Mouse (Mus musculus): Measurements from ENCODE around the gene Olfr222. TPM values are rescaled to one million over a fixed set of nuclear protein-coding genes. Genes with fewer than 3 reads are reported as not detected.

Gene Olfr222
- polyA plus RNA-seq, 1 experiment from 2014 or later: not detected

- no peak for ATAC-seq (ENCODE audit: insufficient number of reproducible peaks, low FRiP score, low TSS enrichment, low read depth)
- DNase-seq (ENCODE audit: low spot score): no peak
- Histone ChIP-seq H3K27ac (replicated peaks; ENCODE audit: low read depth, low read length) (no peak overlapping the region), H3K4me1 (ENCODE audit: control insufficient read depth, insufficient read depth, low read length) (no peaks in the 10 kb centered on the region), H3K9ac (ENCODE audit: low read length) (no peak overlapping the region), H3K4me3 (ENCODE audit: low read depth, low read length) (no peak overlapping the region), H3K4me2 (ENCODE audit: low read depth, severe bottlenecking) (no peak overlapping the region), H3K9me3 (ENCODE audit: control insufficient read depth, low read length) (no peaks in the 10 kb centered on the region), H3K36me3 (ENCODE audit: control insufficient read depth, insufficient read depth, low read length) (no peaks in the 10 kb centered on the region), H3K27me3 (ENCODE audit: control insufficient read depth, insufficient read depth, low read length) (no peaks in the 10 kb centered on the region)
- WGBS: 89% methylated on average over 8 of the region's 8 CpGs
These were observed 20.9 kb upstream of the Olfr222 start for GRCm38 (mm10) chr11:59596950-59597349.

- Histone ChIP-seq H3K27ac (replicated peaks; ENCODE audit: low read depth, low read length) (no peak overlapping the region), H3K4me3 (ENCODE audit: low read depth, low read length) (no peak overlapping the region), H3K9me3 (ENCODE audit: control insufficient read depth, low read length) (no peaks in the 10 kb centered on the region), H3K36me3 (ENCODE audit: control insufficient read depth, insufficient read depth, low read length) (no peaks in the 10 kb centered on the region), H3K27me3 (ENCODE audit: control insufficient read depth, insufficient read depth, low read length) (no peaks in the 10 kb centered on the region), H3K9ac (ENCODE audit: low read length) (no peak overlapping the region), H3K4me2 (ENCODE audit: low read depth, severe bottlenecking) (no peak overlapping the region), H3K4me1 (ENCODE audit: control insufficient read depth, insufficient read depth, low read length) (no peaks in the 10 kb centered on the region)
- WGBS: 47% methylated on average over 4 of the region's 4 CpGs
- ATAC-seq (ENCODE audit: insufficient number of reproducible peaks, low FRiP score, low TSS enrichment, low read depth) (no peak), DNase-seq (ENCODE audit: low spot score) (no peak)
These were observed 20.1 kb upstream of the Olfr222 start for GRCm38 (mm10) chr11:59596091-59596490.

- no peaks in the 10 kb centered on the region for H3K36me3 ChIP-seq (ENCODE audit: control insufficient read depth, insufficient read depth, low read length)
- H3K4me1 ChIP-seq (ENCODE audit: control insufficient read depth, insufficient read depth, low read length): no peaks in the 10 kb centered on the region
- no peak within 1 kb of the TSS for H3K9ac ChIP-seq (ENCODE audit: low read length)
- H3K4me2 ChIP-seq (ENCODE audit: low read depth, severe bottlenecking): no peak within 1 kb of the TSS
- no peak for DNase-seq (ENCODE audit: low spot score)
- H3K9me3 ChIP-seq (ENCODE audit: control insufficient read depth, low read length): no peaks in the 10 kb centered on the region
- 89% methylated on average over 6 of the region's 6 CpGs for WGBS
- H3K27ac ChIP-seq (replicated peaks; ENCODE audit: low read depth, low read length): no peak within 1 kb of the TSS
- H3K4me3 ChIP-seq (ENCODE audit: low read depth, low read length): no peak within 1 kb of the TSS
- no peak for ATAC-seq (ENCODE audit: insufficient number of reproducible peaks, low FRiP score, low TSS enrichment, low read depth)
- H3K27me3 ChIP-seq (ENCODE audit: control insufficient read depth, insufficient read depth, low read length): no peaks in the 10 kb centered on the region
These were observed 17.2 kb upstream of the Olfr222 start, which contains the start of gene Olfr223 for GRCm38 (mm10) chr11:59593189-59593588. Olfr223 (minus strand) TSS chr11:59593289.

GRCm38 (mm10) chr11:59589496-59589895, 13.5 kb upstream of the Olfr222 start:
- Histone ChIP-seq H3K4me1 (ENCODE audit: control insufficient read depth, insufficient read depth, low read length) (no peaks in the 10 kb centered on the region), H3K9ac (ENCODE audit: low read length) (no peak overlapping the region), H3K4me2 (ENCODE audit: low read depth, severe bottlenecking) (no peak overlapping the region), H3K36me3 (ENCODE audit: control insufficient read depth, insufficient read depth, low read length) (no peaks in the 10 kb centered on the region), H3K4me3 (ENCODE audit: low read depth, low read length) (no peak overlapping the region), H3K9me3 (ENCODE audit: control insufficient read depth, low read length) (no peaks in the 10 kb centered on the region), H3K27ac (replicated peaks; ENCODE audit: low read depth, low read length) (no peak overlapping the region), H3K27me3 (ENCODE audit: control insufficient read depth, insufficient read depth, low read length) (no peaks in the 10 kb centered on the region)
- no peak for DNase-seq (ENCODE audit: low spot score)
- no peak for ATAC-seq (ENCODE audit: insufficient number of reproducible peaks, low FRiP score, low TSS enrichment, low read depth)
- WGBS: 90% methylated on average over 8 of the region's 8 CpGs

GRCm38 (mm10) chr11:59584539-59584938, 8.5 kb upstream of the Olfr222 start:
- no peak overlapping the region for H3K4me2 ChIP-seq (ENCODE audit: low read depth, severe bottlenecking)
- no peak for ATAC-seq (ENCODE audit: insufficient number of reproducible peaks, low FRiP score, low TSS enrichment, low read depth)
- H3K4me3 ChIP-seq (ENCODE audit: low read depth, low read length): no peak overlapping the region
- peak; percentile 79 for DNase-seq (ENCODE audit: low spot score)
- H3K36me3 ChIP-seq (ENCODE audit: control insufficient read depth, insufficient read depth, low read length): no peaks in the 10 kb centered on the region
- WGBS: 33% methylated on average over 6 of the region's 6 CpGs
- no peak overlapping the region for H3K9ac ChIP-seq (ENCODE audit: low read length)
- no peaks in the 10 kb centered on the region for H3K27me3 ChIP-seq (ENCODE audit: control insufficient read depth, insufficient read depth, low read length)
- H3K9me3 ChIP-seq (ENCODE audit: control insufficient read depth, low read length): no peaks in the 10 kb centered on the region
- no peaks in the 10 kb centered on the region for H3K4me1 ChIP-seq (ENCODE audit: control insufficient read depth, insufficient read depth, low read length)
- no peak overlapping the region for H3K27ac ChIP-seq (replicated peaks; ENCODE audit: low read depth, low read length)

GRCm38 (mm10) chr11:59575726-59576125, 309 bp downstream of the Olfr222 start:
- ATAC-seq (ENCODE audit: insufficient number of reproducible peaks, low FRiP score, low TSS enrichment, low read depth): no peak
- Histone ChIP-seq H3K4me1 (ENCODE audit: control insufficient read depth, insufficient read depth, low read length) (no peaks in the 10 kb centered on the region), H3K36me3 (ENCODE audit: control insufficient read depth, insufficient read depth, low read length) (no peaks in the 10 kb centered on the region), H3K27me3 (ENCODE audit: control insufficient read depth, insufficient read depth, low read length) (no peaks in the 10 kb centered on the region), H3K9me3 (ENCODE audit: control insufficient read depth, low read length) (no peaks in the 10 kb centered on the region), H3K9ac (ENCODE audit: low read length) (no peak overlapping the region), H3K4me2 (ENCODE audit: low read depth, severe bottlenecking) (no peak overlapping the region), H3K27ac (replicated peaks; ENCODE audit: low read depth, low read length) (no peak overlapping the region), H3K4me3 (ENCODE audit: low read depth, low read length) (no peak overlapping the region)
- WGBS: 53% methylated on average over 9 of the region's 9 CpGs
- no peak for DNase-seq (ENCODE audit: low spot score)

GRCm38 (mm10) chr11:59569306-59569705, 6.7 kb downstream of the Olfr222 start:
- DNase-seq (ENCODE audit: low spot score): no peak
- 66% methylated on average over 3 of the region's 3 CpGs for WGBS
- H3K4me3 ChIP-seq (ENCODE audit: low read depth, low read length): no peak overlapping the region
- no peaks in the 10 kb centered on the region for H3K36me3 ChIP-seq (ENCODE audit: control insufficient read depth, insufficient read depth, low read length)
- H3K4me2 ChIP-seq (ENCODE audit: low read depth, severe bottlenecking): no peak overlapping the region
- no peaks in the 10 kb centered on the region for H3K9me3 ChIP-seq (ENCODE audit: control insufficient read depth, low read length)
- no peaks in the 10 kb centered on the region for H3K27me3 ChIP-seq (ENCODE audit: control insufficient read depth, insufficient read depth, low read length)
- no peaks in the 10 kb centered on the region for H3K4me1 ChIP-seq (ENCODE audit: control insufficient read depth, insufficient read depth, low read length)
- ATAC-seq (ENCODE audit: insufficient number of reproducible peaks, low FRiP score, low TSS enrichment, low read depth): no peak
- no peak overlapping the region for H3K27ac ChIP-seq (replicated peaks; ENCODE audit: low read depth, low read length)
- no peak overlapping the region for H3K9ac ChIP-seq (ENCODE audit: low read length)

GRCm38 (mm10) chr11:59562837-59563236, 13.2 kb downstream of the Olfr222 start:
- Histone ChIP-seq H3K4me3 (ENCODE audit: low read depth, low read length) (no peak overlapping the region), H3K4me2 (ENCODE audit: low read depth, severe bottlenecking) (no peak overlapping the region), H3K27me3 (ENCODE audit: control insufficient read depth, insufficient read depth, low read length) (no peaks in the 10 kb centered on the region), H3K9ac (ENCODE audit: low read length) (no peak overlapping the region), H3K27ac (replicated peaks; ENCODE audit: low read depth, low read length) (no peak overlapping the region), H3K9me3 (ENCODE audit: control insufficient read depth, low read length) (no peaks in the 10 kb centered on the region), H3K4me1 (ENCODE audit: control insufficient read depth, insufficient read depth, low read length) (no peaks in the 10 kb centered on the region), H3K36me3 (ENCODE audit: control insufficient read depth, insufficient read depth, low read length) (no peaks in the 10 kb centered on the region)
- WGBS: 79% methylated on average over 9 of the region's 9 CpGs
- DNase-seq (ENCODE audit: low spot score) (no peak), ATAC-seq (ENCODE audit: insufficient number of reproducible peaks, low FRiP score, low TSS enrichment, low read depth) (no peak)

GRCm38 (mm10) chr11:59562336-59562735, 13.7 kb downstream of the Olfr222 start:
- DNase-seq (ENCODE audit: low spot score): no peak
- Histone ChIP-seq H3K27me3 (ENCODE audit: control insufficient read depth, insufficient read depth, low read length) (no peaks in the 10 kb centered on the region), H3K4me1 (ENCODE audit: control insufficient read depth, insufficient read depth, low read length) (no peaks in the 10 kb centered on the region), H3K9ac (ENCODE audit: low read length) (no peak overlapping the region), H3K9me3 (ENCODE audit: control insufficient read depth, low read length) (no peaks in the 10 kb centered on the region), H3K4me3 (ENCODE audit: low read depth, low read length) (no peak overlapping the region), H3K36me3 (ENCODE audit: control insufficient read depth, insufficient read depth, low read length) (no peaks in the 10 kb centered on the region), H3K4me2 (ENCODE audit: low read depth, severe bottlenecking) (no peak overlapping the region), H3K27ac (replicated peaks; ENCODE audit: low read depth, low read length) (no peak overlapping the region)
- WGBS: 97% methylated on average over 4 of the region's 4 CpGs
- ATAC-seq (ENCODE audit: insufficient number of reproducible peaks, low FRiP score, low TSS enrichment, low read depth): no peak

Measured in limb, embryonic 11.5 days (tissue).